Mouse (Mus musculus) MEL (cell line): ENCODE results near the gene Rcsd1. TPM values are rescaled to one million over a fixed set of nuclear protein-coding genes. Genes with fewer than 3 reads are reported as not detected.

Source experiments
- DNase-seq: peaks from one replicate; pipeline ENCODE4 v3.0.0; 2011; ENCODE audit warnings: low read depth, low spot score
- H3K27ac ChIP-seq: 2 replicates; pipeline ENCODE4 v1.5.1; 2012; ENCODE audit warnings: low read depth, mild to moderate bottlenecking, control low read depth, low read length, moderate library complexity; ENCODE audit not compliant: control insufficient read depth
- H3K27me3 ChIP-seq, 2 experiments: fragments of 150-350 bp in 1 of 2; sonication (generic) in 1 of 2; 2 replicates each; pipeline ENCODE4 v1.6.1; 2012; ENCODE audit warnings: low read length in 2 of 2, mild to moderate bottlenecking in 2 of 2, improper control_type of control experiment in 1 of 2, moderate library complexity in 1 of 2; ENCODE audit not compliant: insufficient read depth in 2 of 2, control insufficient read depth in 1 of 2
- H3K36me3 ChIP-seq, 2 experiments: 2 replicates each; pipeline ENCODE4 v1.6.1; 2012 to 2014; ENCODE audit warnings: low read length in 2 of 2, improper control_type of control experiment in 1 of 2, inconsistent platforms in 1 of 2, mild to moderate bottlenecking in 1 of 2; ENCODE audit not compliant: insufficient read depth in 2 of 2, control insufficient read depth in 1 of 2
- H3K4me1 ChIP-seq, 2 experiments: fragments of 150-350 bp in 1 of 2; sonication (generic) in 1 of 2; 2 replicates each; pipeline ENCODE4 v1.6.1; 2012; ENCODE audit warnings: low read length in 2 of 2, improper control_type of control experiment in 1 of 2, mild to moderate bottlenecking in 1 of 2; ENCODE audit not compliant: insufficient read depth in 2 of 2, control insufficient read depth in 1 of 2
- H3K4me3 ChIP-seq, 2 experiments: fragments of 150-350 bp in 1 of 2; sonication (generic) in 1 of 2; 2 replicates each; pipeline ENCODE4 v1.5.1; 2012; ENCODE audit warnings: low read depth in 2 of 2, low read length in 2 of 2, mild to moderate bottlenecking in 2 of 2, moderate library complexity in 2 of 2, control low read depth in 1 of 2, improper control_type of control experiment in 1 of 2; ENCODE audit not compliant: control insufficient read depth in 1 of 2, insufficient read depth in 1 of 2
- H3K79me2 ChIP-seq: 2 replicates; pipeline ENCODE4 v1.6.1; 2012; ENCODE audit warnings: mild to moderate bottlenecking, low read length, moderate library complexity; ENCODE audit not compliant: control insufficient read depth, poor library complexity, insufficient read depth
- H3K9ac ChIP-seq: 2 replicates; pipeline ENCODE4 v1.6.1; 2012; ENCODE audit warnings: low read depth, mild to moderate bottlenecking, control low read depth, low read length, moderate library complexity; ENCODE audit not compliant: control insufficient read depth, poor library complexity, severe bottlenecking
- H3K9me3 ChIP-seq: fragments of 150-350 bp; sonication (generic); replicated peaks from 2 replicates; pipeline ENCODE4 v1.6.1; 2012; ENCODE audit warnings: mild to moderate bottlenecking, low read length, improper control_type of control experiment, moderate library complexity; ENCODE audit not compliant: insufficient read depth
- BHLHE40 ChIP-seq: IDR thresholded peaks from 2 replicates; pipeline ENCODE4 v1.6.1; 2012; ENCODE audit warnings: low read depth, mild to moderate bottlenecking, inconsistent platforms, low read length, improper control_type of control experiment, borderline replicate concordance
- CHD1 ChIP-seq: IDR thresholded peaks from 2 replicates; pipeline ENCODE4 v1.6.1; 2012; ENCODE audit warnings: low read depth, mild to moderate bottlenecking, inconsistent platforms, low read length, improper control_type of control experiment
- CHD2 ChIP-seq: IDR thresholded peaks from 2 replicates; pipeline ENCODE4 v1.6.1; 2011; ENCODE audit warnings: low read length, improper control_type of control experiment
- CTCF ChIP-seq, 3 experiments: IDR thresholded peaks in 2 of 3; conservative IDR thresholded peaks in 1 of 3; 2 replicates each; pipeline ENCODE4 v1.5.1; 2011 to 2012; ENCODE audit warnings: low read length in 3 of 3, low read depth in 2 of 3, mild to moderate bottlenecking in 2 of 3, improper control_type of control experiment in 1 of 3, inconsistent platforms in 1 of 3, mixed read lengths in 1 of 3, moderate library complexity in 1 of 3; ENCODE audit not compliant: control insufficient read depth in 1 of 3, insufficient read depth in 1 of 3, poor library complexity in 1 of 3, severe bottlenecking in 1 of 3
- E2F4 ChIP-seq: IDR thresholded peaks from 2 replicates; pipeline ENCODE4 v1.6.1; 2011; ENCODE audit warnings: low read depth, low read length, improper control_type of control experiment, borderline replicate concordance
- EP300 ChIP-seq, 2 experiments: IDR thresholded peaks; 2 replicates each; pipeline ENCODE4 v1.6.1; 2011; ENCODE audit warnings: improper control_type of control experiment in 2 of 2, low read length in 2 of 2, low read depth in 1 of 2, mild to moderate bottlenecking in 1 of 2
- ETS1 ChIP-seq: IDR thresholded peaks from 2 replicates; pipeline ENCODE4 v1.6.1; 2012; ENCODE audit warnings: low read depth, mild to moderate bottlenecking, inconsistent platforms, low read length, improper control_type of control experiment, moderate library complexity
- GABPA ChIP-seq: IDR thresholded peaks from 2 replicates; pipeline ENCODE4 v1.6.1; 2012; ENCODE audit warnings: low read depth, mild to moderate bottlenecking, inconsistent platforms, low read length, improper control_type of control experiment, moderate library complexity
- GATA1 ChIP-seq: IDR thresholded peaks from 2 replicates; pipeline ENCODE4 v1.6.1; 2011; ENCODE audit warnings: low read depth, low read length, improper control_type of control experiment
- KAT2A ChIP-seq: conservative IDR thresholded peaks from 2 replicates; pipeline ENCODE4 v1.6.1; 2012; ENCODE audit warnings: low read depth, low read length, improper control_type of control experiment, inconsistent platforms
- MAFK ChIP-seq: IDR thresholded peaks from 2 replicates; pipeline ENCODE4 v1.6.1; 2011; ENCODE audit warnings: low read depth, mild to moderate bottlenecking, low read length, improper control_type of control experiment, borderline replicate concordance
- MAX ChIP-seq: IDR thresholded peaks from 2 replicates; pipeline ENCODE4 v1.6.1; 2011; ENCODE audit warnings: low read length, improper control_type of control experiment
- MAZ ChIP-seq: IDR thresholded peaks from 2 replicates; pipeline ENCODE4 v1.6.1; 2012; ENCODE audit warnings: low read depth, mild to moderate bottlenecking, inconsistent platforms, low read length, improper control_type of control experiment
- MEF2A ChIP-seq: IDR thresholded peaks from 2 replicates; pipeline ENCODE4 v1.6.1; 2014; ENCODE audit warnings: low read depth, mild to moderate bottlenecking, inconsistent platforms, low read length, improper control_type of control experiment; ENCODE audit not compliant: poor library complexity, insufficient replicate concordance, severe bottlenecking; ENCODE audit errors: extremely low read depth
- MXI1 ChIP-seq: IDR thresholded peaks from 2 replicates; pipeline ENCODE4 v1.6.1; 2011; ENCODE audit warnings: mild to moderate bottlenecking, low read depth, low read length, improper control_type of control experiment
- MYC ChIP-seq: IDR thresholded peaks from 2 replicates; pipeline ENCODE4 v1.6.1; 2011; ENCODE audit warnings: low read depth, mild to moderate bottlenecking, low read length, improper control_type of control experiment, moderate library complexity
- NELFE ChIP-seq: IDR thresholded peaks from 2 replicates; pipeline ENCODE4 v1.6.1; 2011; ENCODE audit warnings: low read depth, low read length, improper control_type of control experiment
- NRF1 ChIP-seq: IDR thresholded peaks from 2 replicates; pipeline ENCODE4 v1.6.1; 2014; ENCODE audit warnings: low read depth, mild to moderate bottlenecking, inconsistent platforms, low read length, improper control_type of control experiment, moderate library complexity; ENCODE audit not compliant: poor library complexity, insufficient read depth, severe bottlenecking
- POLR2AphosphoS2 ChIP-seq: IDR thresholded peaks from 2 replicates; pipeline ENCODE4 v1.6.1; 2011; ENCODE audit warnings: low read length, improper control_type of control experiment
- POLR2AphosphoS5 ChIP-seq: IDR thresholded peaks from 2 replicates; pipeline ENCODE4 v1.6.1; 2012; ENCODE audit warnings: low read depth, borderline replicate concordance, mild to moderate bottlenecking, inconsistent platforms, low read length, moderate library complexity, mixed read lengths
- RAD21 ChIP-seq: IDR thresholded peaks from 2 replicates; pipeline ENCODE4 v1.6.1; 2011; ENCODE audit warnings: mild to moderate bottlenecking, low read depth, low read length, improper control_type of control experiment
- RCOR1 ChIP-seq: IDR thresholded peaks from 2 replicates; pipeline ENCODE4 v1.6.1; 2012; ENCODE audit warnings: low read depth, mild to moderate bottlenecking, inconsistent platforms, low read length, improper control_type of control experiment
- SIN3A ChIP-seq: IDR thresholded peaks from 2 replicates; pipeline ENCODE4 v1.6.1; 2012; ENCODE audit warnings: low read length, improper control_type of control experiment, inconsistent platforms
- SMC3 ChIP-seq: IDR thresholded peaks from 2 replicates; pipeline ENCODE4 v1.6.1; 2011; ENCODE audit warnings: low read depth, low read length, improper control_type of control experiment
- TAL1 ChIP-seq: IDR thresholded peaks from 2 replicates; pipeline ENCODE4 v1.6.1; 2012; ENCODE audit warnings: mild to moderate bottlenecking, inconsistent platforms, low read length, moderate library complexity, mixed read lengths
- TBP ChIP-seq: IDR thresholded peaks from 2 replicates; pipeline ENCODE4 v1.8.0; 2011; ENCODE audit warnings: low read depth, low read length, improper control_type of control experiment
- TCF12 ChIP-seq: IDR thresholded peaks from 2 replicates; pipeline ENCODE4 v1.6.1; 2014; ENCODE audit warnings: low read depth, mild to moderate bottlenecking, inconsistent platforms, low read length, improper control_type of control experiment, moderate library complexity
- USF2 ChIP-seq, 2 experiments: IDR thresholded peaks; 2 replicates each; pipeline ENCODE4 v1.6.1; 2011 to 2012; ENCODE audit warnings: improper control_type of control experiment in 2 of 2, low read length in 2 of 2, borderline replicate concordance in 1 of 2, inconsistent platforms in 1 of 2, low read depth in 1 of 2, mild to moderate bottlenecking in 1 of 2; ENCODE audit not compliant: insufficient read depth in 1 of 2
- ZC3H11A ChIP-seq: IDR thresholded peaks from 2 replicates; pipeline ENCODE4 v1.6.1; 2012; ENCODE audit warnings: low read depth, mild to moderate bottlenecking, inconsistent platforms, low read length, improper control_type of control experiment
- ZKSCAN1 ChIP-seq: IDR thresholded peaks from 2 replicates; pipeline ENCODE4 v1.6.1; 2012; ENCODE audit warnings: low read depth, mild to moderate bottlenecking, inconsistent platforms, low read length, improper control_type of control experiment, moderate library complexity
- ZMIZ1 ChIP-seq: IDR thresholded peaks from 2 replicates; pipeline ENCODE4 v1.6.1; 2012; ENCODE audit warnings: low read depth, mild to moderate bottlenecking, inconsistent platforms, low read length, improper control_type of control experiment, moderate library complexity
- ZNF384 ChIP-seq: IDR thresholded peaks from 2 replicates; pipeline ENCODE4 v1.6.1; 2012; ENCODE audit warnings: low read depth, mild to moderate bottlenecking, inconsistent platforms, low read length, improper control_type of control experiment
- polyA plus RNA-seq, 2 experiments: library from polyadenylated mRNA; stranded (reverse) in 1 of 2; unstranded in 1 of 2; fragments of >175 nt in 1 of 2; fragments of >200 nt in 1 of 2; gene quantifications; 2 replicates each; pipeline versions ENCODE4 v1.2.1 to v1.2.4; 2012; ENCODE audit warnings: low replicate concordance in 2 of 2, low read depth in 1 of 2; ENCODE audit not compliant: insufficient read length in 2 of 2, insufficient read depth in 1 of 2, missing spikeins in 1 of 2
- total RNA-seq: library from RNA; depleted of rRNA; stranded (reverse); fragments of 300-350 nt; gene quantifications from 2 replicates; pipeline ENCODE4 v1.2.3, GENCODE M21; 2012

The Rcsd1 gene
- total and polyA plus RNA-seq, 3 experiments: 19.0 to 38.0 TPM; not detected in 1

GRCm38 (mm10) chr1:165668904-165669303, 40.7 kb downstream of the Rcsd1 start:
- TF ChIP-seq E2F4 (no peak), RAD21 (no peak), TBP (no peak), MAFK (no peak), ZNF384 (no peak)
- Histone ChIP-seq H3K9me3 (no peaks in the 10 kb centered on the region), H3K9ac (no peak overlapping the region), H3K36me3 (no peaks in the 10 kb centered on the region; a peak in 1 of 4 replicates), H3K4me1 (no peaks in the 10 kb centered on the region), H3K27me3 (no peaks in the 10 kb centered on the region), H3K79me2 (no peaks in the 10 kb centered on the region), H3K27ac (no peak overlapping the region), H3K4me3 (no peak overlapping the region)
- DNase-seq: no peak

GRCm38 (mm10) chr1:165667380-165667779, 42.2 kb downstream of the Rcsd1 start:
- no peaks in the 10 kb centered on the region; a peak in 1 of 4 replicates for H3K36me3 ChIP-seq
- H3K27ac ChIP-seq: no peak overlapping the region

DNA sequence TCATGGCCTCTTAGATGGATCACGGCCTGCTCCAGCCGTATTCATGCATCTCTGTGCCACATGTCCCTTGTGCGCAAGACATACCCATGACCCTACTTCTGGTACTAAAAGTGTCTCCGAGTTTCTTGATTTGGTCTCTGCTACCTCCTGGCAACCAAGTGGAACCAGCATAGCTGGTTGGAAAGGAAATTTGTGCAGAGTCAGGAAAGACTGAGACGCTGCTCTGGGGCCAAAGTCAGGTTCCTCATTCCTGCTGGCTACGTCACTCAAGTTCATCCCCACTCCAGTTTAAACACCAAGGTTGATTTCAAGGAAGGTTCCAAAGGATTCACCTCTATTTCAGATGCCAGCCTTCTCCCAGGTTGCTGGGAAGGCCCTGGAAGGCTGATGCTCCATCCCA, 42.6 kb downstream of the Rcsd1 start:
- Histone ChIP-seq H3K9me3 (no peaks in the 10 kb centered on the region), H3K9ac (no peak overlapping the region), H3K36me3 (no peaks in the 10 kb centered on the region; a peak in 1 of 4 replicates), H3K79me2 (no peaks in the 10 kb centered on the region), H3K27me3 (no peaks in the 10 kb centered on the region), H3K27ac (no peak overlapping the region), H3K4me3 (no peak overlapping the region), H3K4me1 (no peaks in the 10 kb centered on the region)
- no peak for DNase-seq
- no peak for TF ChIP-seq CHD1
- TF ChIP-seq MEF2A: no peak
- no peak for TF ChIP-seq TAL1
- TF ChIP-seq TCF12: no peak
- no peak for TF ChIP-seq RCOR1
- TF ChIP-seq MAX: no peak
- TF ChIP-seq ETS1: no peak
- TF ChIP-seq TBP: no peak
- no peak for TF ChIP-seq POLR2AphosphoS5
- no peak for TF ChIP-seq RAD21
- no peak for TF ChIP-seq MYC
- TF ChIP-seq CHD2: no peak
- TF ChIP-seq NELFE: no peak
- TF ChIP-seq CTCF (IDR thresholded peaks at IDR 0.05 in 2 of 3, conservative IDR thresholded peaks at IDR 0.05 in 1 of 3; ENCODE audit: control insufficient read depth in 1 of 3, insufficient read depth in 1 of 3, low read depth in 2 of 3, low read length in 3 of 3, poor library complexity in 1 of 3, severe bottlenecking in 1 of 3): no peak
- TF ChIP-seq NRF1: no peak
- TF ChIP-seq MAZ: no peak
- no peak for TF ChIP-seq ZMIZ1

More at GRCm38 (mm10) chr1:165667380-165667779, 42.2 kb downstream of the Rcsd1 start:
- Histone ChIP-seq H3K9me3 (no peaks in the 10 kb centered on the region), H3K27me3 (no peaks in the 10 kb centered on the region), H3K4me1 (no peaks in the 10 kb centered on the region), H3K79me2 (no peaks in the 10 kb centered on the region), H3K4me3 (no peak overlapping the region)
- no peak for TF ChIP-seq GATA1
- no peak for TF ChIP-seq ZC3H11A
- TF ChIP-seq CHD2: no peak
- no peak for TF ChIP-seq NELFE
- TF ChIP-seq SIN3A: no peak
- no peak for TF ChIP-seq EP300 (IDR thresholded peaks at IDR 0.05; ENCODE audit: low read depth in 1 of 2, low read length in 2 of 2)
- no peak for TF ChIP-seq ETS1
- no peak for TF ChIP-seq MXI1
- no peak for TF ChIP-seq ZNF384
- TF ChIP-seq TAL1: no peak
- TF ChIP-seq MEF2A: no peak
- no peak for TF ChIP-seq SMC3
- TF ChIP-seq ZKSCAN1: no peak
- no peak for TF ChIP-seq POLR2AphosphoS5
- no peak for TF ChIP-seq E2F4
- TF ChIP-seq BHLHE40: no peak
- no peak for TF ChIP-seq KAT2A
- TF ChIP-seq POLR2AphosphoS2: no peak
- no peak for TF ChIP-seq GABPA
- TF ChIP-seq USF2 (IDR thresholded peaks at IDR 0.05; ENCODE audit: borderline replicate concordance in 1 of 2, insufficient read depth in 1 of 2, low read depth in 1 of 2, low read length in 2 of 2): no peak
- TF ChIP-seq, all 39 proteins: peak for 0
- no peak overlapping the region for H3K9ac ChIP-seq
- no peak for DNase-seq
